ENCODE assay signal across 9 mouse cellular contexts in genomic region chr7:97416906-97417777, GRCm38 (mm10). TPM values are rescaled to one million over a fixed set of nuclear protein-coding genes. Genes with fewer than 3 reads are reported as not detected.
DNase-seq lines count a peak whose midpoint lies in the region; ATAC-seq lines count a peak whose summit lies in the region.
"Had no signal": no experiment of that assay in that cellular context is flagged by ENCODE, and none has a peak within 500 bp of the region (broad histone marks: within the 10 kb centered on the region; RNA-seq: fewer than 3 reads in every experiment).

Thrsp (minus strand) TSS chr7:97417730.

- H3K4me2 ChIP-seq in hindbrain, embryonic 16.5 days (ENCODE audit: low read length): peak within 1 kb of the TSS; percentile 33

- peak; percentile 88 for DNase-seq in layer of hippocampus, adult 11-12 months (ENCODE audit: low spot score)
- DNase-seq in layer of hippocampus, adult 9-10 months (ENCODE audit: low spot score): no peak
- peak; percentile 68 for DNase-seq in adrenal gland, postnatal 25 days
- DNase-seq in frontal cortex, postnatal 10 days (ENCODE audit: low spot score in 2 of 2): peak; percentile 61 to 71
- peak; percentile 62 to 77 for DNase-seq in left cerebral cortex, adult 9 months (ENCODE audit: low spot score in 2 of 2)
- DNase-seq in right cerebral cortex, postnatal 36 days (ENCODE audit: low spot score in 2 of 2): peak; percentile 61 to 77
- DNase-seq in T-cell, adult 2 months (ENCODE audit: low spot score): no peak

- 71% methylated on average over 25 of the region's 25 CpGs for WGBS in hindbrain, embryonic 16.5 days

- peaks cover 8% of the 10 kb centered on the region; the same call in 1 of the 2 replicates for H3K4me1 ChIP-seq in hindbrain, embryonic 16.5 days (ENCODE audit: control insufficient read depth, insufficient read depth, low read depth, low read length)

- peak; percentile 46 for ATAC-seq in hindbrain, embryonic 16.5 days

- peak within 1 kb of the TSS; percentile 49; the same call in 1 of the 2 replicates for H3K27ac ChIP-seq in hindbrain, embryonic 16.5 days (ENCODE audit: low read depth, low read length)

- no peaks in the 10 kb centered on the region for H3K27me3 ChIP-seq in hindbrain, embryonic 16.5 days (replicated peaks; ENCODE audit: control insufficient read depth, insufficient read depth, low read length)

- no peaks in the 10 kb centered on the region for H3K9me3 ChIP-seq in hindbrain, embryonic 16.5 days (ENCODE audit: control insufficient read depth, low read length)
- H3K9me3 ChIP-seq: G1E had no signal

- peak within 1 kb of the TSS; percentile 4; the same call in 1 of the 2 replicates for H3K9ac ChIP-seq in hindbrain, embryonic 16.5 days (ENCODE audit: low read depth, low read length)

- no peaks in the 10 kb centered on the region for H3K36me3 ChIP-seq in hindbrain, embryonic 16.5 days (ENCODE audit: control insufficient read depth, insufficient read depth, low read length)

- no peak within 1 kb of the TSS for H3K4me3 ChIP-seq in hindbrain, embryonic 16.5 days (ENCODE audit: low read length)

RNA-seq across cellular contexts. Expression of gene Thrsp, which starts in this region (rescaled TPM):
- total RNA-seq in adrenal gland, postnatal 25 days (2021): 584 and 613 TPM in 2 replicates
- 4.2 and 4.6 TPM in 2 replicates for polyA plus RNA-seq in hindbrain, embryonic 16.5 days (2015; fragmentation: Nextera tagmentation; extraction: Ambion mirVana)
- polyA plus RNA-seq: G1E had no signal

Comparison
In these comparisons a context has a peak if more than half of its experiments do, and no peak if none do; other contexts are left out.
1. DNase-seq: peak in layer of hippocampus, adult 11-12 months (single experiment), adrenal gland, postnatal 25 days (single experiment), frontal cortex, postnatal 10 days (2 of 2), left cerebral cortex, adult 9 months (2 of 2) and right cerebral cortex, postnatal 36 days (2 of 2); none in layer of hippocampus, adult 9-10 months (single experiment) and T-cell, adult 2 months (single experiment).